In the genomic region with DNA sequence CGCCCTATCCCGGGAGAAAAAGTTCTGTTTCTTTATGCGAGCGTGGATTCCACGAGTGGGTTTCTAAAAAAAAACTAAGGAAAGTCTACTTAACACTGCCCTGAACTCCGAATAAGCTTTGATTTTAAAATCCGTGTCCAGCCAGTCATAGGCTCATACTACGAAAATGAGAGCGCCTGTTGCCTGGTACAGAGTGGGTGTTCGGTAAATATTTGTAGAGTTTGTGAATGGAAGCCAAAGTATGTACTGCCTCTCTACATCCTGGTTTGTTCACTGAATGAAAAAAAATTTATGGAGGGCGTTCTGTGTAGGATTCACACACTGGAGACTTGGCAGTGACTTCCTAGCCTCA, we compare ENCODE assay signal across 8 mouse cellular contexts. TPM values are rescaled to one million over a fixed set of nuclear protein-coding genes. Genes with fewer than 3 reads are reported as not detected.
DNase-seq lines count a peak whose midpoint lies in the region; ATAC-seq and TF ChIP-seq lines count a peak whose summit lies in the region.

No protein-coding gene starts in this region.

- H3K36me3 ChIP-seq in C2C12 (ENCODE audit: control insufficient read depth, insufficient read depth) = no peaks in the 10 kb centered on the region
- H3K36me3 ChIP-seq in forebrain, embryonic 14.5 days (ENCODE audit: control insufficient read depth, insufficient read depth, low read length) = no peaks in the 10 kb centered on the region
- peaks cover 5% of the 10 kb centered on the region; the same call in 1 of the 2 replicates for H3K36me3 ChIP-seq in liver, embryonic 16.5 days (ENCODE audit: control insufficient read depth, insufficient read depth)

- WGBS in forebrain, embryonic 14.5 days = 17% methylated on average over 11 of the region's 11 CpGs
- WGBS in liver, embryonic 16.5 days (ENCODE audit: insufficient replicate concordance) = 15% methylated on average over 11 of the region's 11 CpGs

- peaks cover 10% of the 10 kb centered on the region; the same call in 1 of the 2 replicates for H3K4me1 ChIP-seq in forebrain, embryonic 14.5 days (ENCODE audit: control insufficient read depth, insufficient read depth, low read length)
- H3K4me1 ChIP-seq in liver, embryonic 16.5 days (ENCODE audit: control insufficient read depth, low read depth, low read length) = peaks cover 49% of the 10 kb centered on the region

- H3K79me3 ChIP-seq in C2C12 (ENCODE audit: low read depth) = no peaks in the 10 kb centered on the region

- DNase-seq in frontal cortex, postnatal 14 days (ENCODE audit: low spot score in 2 of 2) = no peak
- no peak for DNase-seq in forebrain, embryonic 14.5 days (ENCODE audit: low spot score)
- no peak for DNase-seq in embryo, embryonic 10.5 days (ENCODE audit: low spot score)
- no peak for DNase-seq in cerebellum, adult 9-10 months
- no peak for DNase-seq in adrenal gland, adult 18-20 months (ENCODE audit: low spot score in 2 of 2)

- no peaks in the 10 kb centered on the region for H3K9me3 ChIP-seq in forebrain, embryonic 14.5 days (replicated peaks; ENCODE audit: control insufficient read depth, low read length)
- no peaks in the 10 kb centered on the region for H3K9me3 ChIP-seq in liver, embryonic 16.5 days (replicated peaks; ENCODE audit: control insufficient read depth, low read length)

- H3K4me2 ChIP-seq in forebrain, embryonic 14.5 days (ENCODE audit: low read length) = peak overlapping the region; percentile 63
- peak overlapping the region; percentile 82 for H3K4me2 ChIP-seq in liver, embryonic 16.5 days (ENCODE audit: low read depth, low read length)

- H3K27me3 ChIP-seq in C2C12 (ENCODE audit: control insufficient read depth, insufficient read depth, insufficient read length) = no peaks in the 10 kb centered on the region
- H3K27me3 ChIP-seq in forebrain, embryonic 14.5 days (replicated peaks; ENCODE audit: control insufficient read depth, insufficient read depth, low read length) = no peaks in the 10 kb centered on the region
- no peaks in the 10 kb centered on the region for H3K27me3 ChIP-seq in liver, embryonic 16.5 days (ENCODE audit: control insufficient read depth, insufficient read depth, low read depth, low read length)

- no peak overlapping the region for H3K27ac ChIP-seq in forebrain, embryonic 14.5 days (ENCODE audit: low read depth, low read length)
- peak overlapping the region; percentile 91 for H3K27ac ChIP-seq in liver, embryonic 16.5 days (ENCODE audit: low read length)

- TF ChIP-seq CTCF in C2C12 (IDR thresholded peaks at IDR 0.05; ENCODE audit: control insufficient read depth, insufficient read depth, insufficient read length) = no peak

- H3K9ac ChIP-seq in forebrain, embryonic 14.5 days (ENCODE audit: low read length) = peak overlapping the region; percentile 87; the same call in 1 of the 2 replicates
- H3K9ac ChIP-seq in liver, embryonic 16.5 days (ENCODE audit: low read depth, low read length) = peak overlapping the region; percentile 96

- peak; percentile 20 for ATAC-seq in frontal cortex, adult (ENCODE audit: low TSS enrichment)
- ATAC-seq in forebrain, embryonic 14.5 days = peak; percentile 45
- ATAC-seq in liver, embryonic 16.5 days (ENCODE audit: low read depth) = peak; percentile 30

- H3K4me3 ChIP-seq in C2C12 (ENCODE audit: insufficient read depth, poor library complexity, severe bottlenecking) = peak overlapping the region; percentile 50
- peak overlapping the region; percentile 76 for H3K4me3 ChIP-seq in forebrain, embryonic 14.5 days (ENCODE audit: low read depth, low read length)
- peak overlapping the region; percentile 94 for H3K4me3 ChIP-seq in liver, embryonic 16.5 days (ENCODE audit: low read depth, low read length)

- H3ac ChIP-seq in C2C12 (ENCODE audit: control insufficient read depth, insufficient read length, low read depth) = no peak overlapping the region

- H3K79me2 ChIP-seq in C2C12 (ENCODE audit: control insufficient read depth, insufficient read depth) = no peaks in the 10 kb centered on the region

TF ChIP-seq in C2C12, 6 proteins besides CTCF, POLR2A, EP300 and RAD21:
- TF ChIP-seq MYOG (IDR thresholded peaks at IDR 0.05; ENCODE audit: control insufficient read depth, extremely low read depth, insufficient read length) (no peak), CEBPB (IDR thresholded peaks at IDR 0.05; ENCODE audit: low read depth) (no peak), MYOD1 (IDR thresholded peaks at IDR 0.05; ENCODE audit: control insufficient read depth, insufficient read length, low read depth) (no peak), MAX (IDR thresholded peaks at IDR 0.05) (no peak), FOSL1 (IDR thresholded peaks at IDR 0.05; ENCODE audit: insufficient read depth, low read length, poor library complexity, severe bottlenecking) (no peak), USF1 (IDR thresholded peaks at IDR 0.05; ENCODE audit: low read depth) (no peak)

RNA-seq across cellular contexts. Expression of gene Tbc1d2b, which starts 0.3 kb away (rescaled TPM):
- 6.7 TPM for polyA plus RNA-seq in C2C12 (2012; fragmentation: generic; extraction: Trizol)
- polyA plus RNA-seq in forebrain, embryonic 14.5 days (2014; fragmentation: Nextera tagmentation; extraction: Ambion mirVana) = 4.3 and 6.5 TPM in 2 replicates
- 8.0 and 8.3 TPM in 2 replicates for polyA plus RNA-seq in liver, embryonic 16.5 days (2015; fragmentation: Nextera tagmentation; extraction: Ambion mirVana)
- total RNA-seq in adrenal gland, adult 18-20 months (2021) = 10 to 100 TPM; 21.8 to 23.2 TPM
